Mouse (Mus musculus) heart, adult 2 months (tissue): ENCODE data around the gene Lalba.

Source experiments
- CTCF ChIP-seq: fragments of 200-600 bp; IDR thresholded peaks from 2 replicates; pipeline ENCODE4 v1.8.1; 2022; ENCODE audit warnings: antibody characterized with exemption, mild to moderate bottlenecking, moderate library complexity
- POLR2A ChIP-seq: fragments of 200-500 bp; IDR thresholded peaks from 2 replicates; pipeline ENCODE4 v1.6.1; 2011; ENCODE audit warnings: mild to moderate bottlenecking, low read depth, low read length, control low read depth; ENCODE audit not compliant: insufficient read depth

GRCm38 (mm10) chr15:98509387-98509786 lies 26.9 kb upstream of the Lalba start:
- TF ChIP-seq CTCF (no peak), POLR2A (no peak)
